ENCODE assay signal across 10 mouse cellular contexts in the genomic region with DNA sequence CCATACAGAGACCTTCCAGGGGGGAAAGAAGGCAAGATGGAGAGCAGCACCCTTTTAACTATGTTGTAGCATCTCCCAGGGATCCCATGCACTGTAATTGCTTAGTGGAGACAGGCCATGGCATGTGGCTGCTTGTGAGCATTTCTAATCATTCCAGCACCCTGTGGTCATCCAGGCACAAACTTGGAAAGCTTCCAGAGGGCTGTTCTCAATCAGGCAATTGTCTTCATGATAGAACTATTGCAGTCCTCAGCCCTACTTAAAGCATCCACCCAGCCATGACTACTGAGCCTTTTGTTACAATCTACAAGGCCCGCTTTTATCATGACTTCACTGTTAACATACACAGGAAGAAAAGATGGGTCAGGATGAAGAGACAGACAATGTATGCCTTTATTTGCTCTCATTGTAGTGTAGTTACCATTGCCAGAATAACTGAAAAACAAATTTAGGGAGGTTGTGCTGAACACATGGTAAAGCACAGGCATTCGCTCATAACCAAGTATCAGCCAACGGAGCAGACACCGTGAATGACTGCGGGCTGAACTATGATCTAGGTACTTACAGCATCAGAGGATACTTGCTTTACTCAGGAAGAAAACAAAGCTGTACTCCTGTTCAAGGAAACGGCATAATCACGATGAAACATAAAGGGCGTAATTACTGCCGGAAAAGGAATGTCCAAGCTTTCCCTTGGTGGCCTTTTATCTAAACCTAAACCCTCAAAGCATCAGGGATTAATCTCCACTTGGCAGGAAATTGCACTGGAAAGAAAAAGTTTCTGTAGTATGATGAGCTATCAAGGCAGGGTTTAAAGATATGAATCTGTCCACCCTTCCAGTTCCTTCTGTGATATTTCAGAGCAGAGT.
DNase-seq lines count a peak whose midpoint lies in the region; ATAC-seq and TF ChIP-seq lines count a peak whose summit lies in the region.
"Had no signal": no experiment of that assay in that cellular context is flagged by ENCODE, and none has a peak within 500 bp of the region (broad histone marks: within the 10 kb centered on the region; RNA-seq: fewer than 3 reads in every experiment).

No protein-coding gene starts in this region.

- H3K4me3 ChIP-seq in heart, embryonic 11.5 days (ENCODE audit: low read depth, low read length), result no peak overlapping the region
- no peak overlapping the region for H3K4me3 ChIP-seq in embryonic facial prominence, embryonic 13.5 days
- H3K4me3 ChIP-seq in limb, embryonic 14.5 days (replicated peaks; ENCODE audit: low read length), result no peak overlapping the region

- ATAC-seq in heart, embryonic 11.5 days (replicated peaks; ENCODE audit: insufficient number of reproducible peaks, low FRiP score, low TSS enrichment), result no peak
- no peak for ATAC-seq in embryonic facial prominence, embryonic 13.5 days (ENCODE audit: insufficient number of reproducible peaks, insufficient read depth, low FRiP score, low TSS enrichment, low read depth)
- ATAC-seq in limb, embryonic 14.5 days (ENCODE audit: low FRiP score, low read depth), result no peak

- H3K4me2 ChIP-seq in heart, embryonic 11.5 days, result no peak overlapping the region
- no peak overlapping the region for H3K4me2 ChIP-seq in embryonic facial prominence, embryonic 13.5 days
- H3K4me2 ChIP-seq in limb, embryonic 14.5 days (replicated peaks; ENCODE audit: low read depth, low read length, severe bottlenecking), result no peak overlapping the region

- peaks cover 12% of the 10 kb centered on the region for H3K4me1 ChIP-seq in heart, embryonic 11.5 days (ENCODE audit: control insufficient read depth, insufficient read depth, low read length)
- H3K4me1 ChIP-seq in embryonic facial prominence, embryonic 13.5 days, result peaks cover 24% of the 10 kb centered on the region
- H3K4me1 ChIP-seq in limb, embryonic 14.5 days (ENCODE audit: control insufficient read depth, insufficient read depth, low read length), result peaks cover 16% of the 10 kb centered on the region; the same call in 1 of the 2 replicates

- no peak for DNase-seq in heart, adult 8-10 months (ENCODE audit: low spot score)
- peak; percentile 94 for DNase-seq in Muller cell, postnatal 12 days (ENCODE audit: inconsistent ontology term)
- DNase-seq in limb, embryonic 14.5 days (ENCODE audit: low spot score), result peak; percentile 45
- DNase-seq in urinary bladder, postnatal 36 days (ENCODE audit: low spot score in 2 of 2), result no peak
- DNase-seq in adrenal gland, postnatal 10 days, result no peak
- DNase-seq in thymus, postnatal 25 days, result no peak
- DNase-seq: adrenal gland, postnatal 25 days; thymus, postnatal 36 days had no signal

- 0 out of 2 replicates have a peak overlapping the region, but pooled peaks have one; percentile 15 for H3K27ac ChIP-seq in heart, embryonic 11.5 days (ENCODE audit: low read depth, low read length)
- peak overlapping the region; percentile 72 for H3K27ac ChIP-seq in embryonic facial prominence, embryonic 13.5 days
- H3K27ac ChIP-seq in limb, embryonic 14.5 days (replicated peaks; ENCODE audit: low read depth, low read length), result peak overlapping the region; percentile 28; the same call in 1 of the 2 replicates

- H3K9me3 ChIP-seq in heart, embryonic 11.5 days (replicated peaks; ENCODE audit: control insufficient read depth, low read length), result no peaks in the 10 kb centered on the region
- H3K9me3 ChIP-seq in embryonic facial prominence, embryonic 13.5 days, result no peaks in the 10 kb centered on the region
- H3K9me3 ChIP-seq in limb, embryonic 14.5 days (ENCODE audit: control insufficient read depth, low read length), result no peaks in the 10 kb centered on the region

- no peaks in the 10 kb centered on the region for H3K27me3 ChIP-seq in heart, embryonic 11.5 days (ENCODE audit: control insufficient read depth, insufficient read depth, low read length)
- no peaks in the 10 kb centered on the region for H3K27me3 ChIP-seq in embryonic facial prominence, embryonic 13.5 days
- H3K27me3 ChIP-seq in limb, embryonic 14.5 days (ENCODE audit: control insufficient read depth, insufficient read depth, low read length), result no peaks in the 10 kb centered on the region

- no peaks in the 10 kb centered on the region for H3K36me3 ChIP-seq in heart, embryonic 11.5 days (ENCODE audit: control insufficient read depth, insufficient read depth, low read length)
- no peaks in the 10 kb centered on the region for H3K36me3 ChIP-seq in embryonic facial prominence, embryonic 13.5 days
- H3K36me3 ChIP-seq in limb, embryonic 14.5 days (ENCODE audit: control insufficient read depth, insufficient read depth, low read length), result no peaks in the 10 kb centered on the region

- no peak for TF ChIP-seq POLR2A in limb, embryonic 14.5 days (IDR thresholded peaks at IDR 0.05; ENCODE audit: borderline replicate concordance, extremely low read depth, insufficient read depth, insufficient read length)

- H3K9ac ChIP-seq in heart, embryonic 11.5 days (ENCODE audit: low read depth, low read length), result no peak overlapping the region
- H3K9ac ChIP-seq in embryonic facial prominence, embryonic 13.5 days, result no peak overlapping the region
- no peak overlapping the region for H3K9ac ChIP-seq in limb, embryonic 14.5 days (ENCODE audit: low read depth, low read length, severe bottlenecking)

- WGBS in heart, embryonic 11.5 days (ENCODE audit: insufficient replicate concordance), result 67% methylated on average over 9 of the region's 9 CpGs
- WGBS in embryonic facial prominence, embryonic 13.5 days, result 47% methylated on average over 9 of the region's 9 CpGs
- 65% methylated on average over 9 of the region's 9 CpGs for WGBS in limb, embryonic 14.5 days

Comparison
In these comparisons a context has a peak if more than half of its experiments do, and no peak if none do; other contexts are left out.
1. H3K27ac ChIP-seq: peak in every context shown above with its lines; median percentile 72 in embryonic facial prominence, embryonic 13.5 days; 28 in limb, embryonic 14.5 days; 15 in heart, embryonic 11.5 days.
2. DNase-seq: peak in Muller cell, postnatal 12 days (single experiment) and limb, embryonic 14.5 days (single experiment); none in heart, adult 8-10 months (single experiment), urinary bladder, postnatal 36 days (0 of 2), adrenal gland, postnatal 10 days (single experiment) and thymus, postnatal 25 days (single experiment).